Mouse (Mus musculus): ENCODE data around the gene Inf2. TPM values are rescaled to one million over a fixed set of nuclear protein-coding genes. Genes with fewer than 3 reads are reported as not detected.

Inf2 gene
- polyA plus RNA-seq, 1 experiment from 2014 or later, result 5.5 TPM

GRCm38 (mm10) chr12:112620354-112621061 lies 31.9 kb downstream of the Inf2 start:
- Histone ChIP-seq H3K4me2 (replicated peaks) (peak overlapping the region; percentile 98), H3K36me3 (no peaks in the 10 kb centered on the region), H3K4me1 (peaks cover 44% of the 10 kb centered on the region), H3K27ac (no peak overlapping the region), H3K27me3 (peaks cover 31% of the 10 kb centered on the region), H3K9ac (peak overlapping the region; percentile 74), H3K4me3 (peak overlapping the region; percentile 57), H3K9me3 (no peaks in the 10 kb centered on the region)
- 0 out of 2 replicates have a peak, but pooled peaks have one; percentile 7 for ATAC-seq (ENCODE audit: low FRiP score, low read depth)
- 12% methylated on average over 16 of the region's 16 CpGs for WGBS

GRCm38 (mm10) chr12:112621900-112622299 lies 33.3 kb downstream of the Inf2 start:
- no peak overlapping the region for H3K4me2 ChIP-seq (replicated peaks)
- no peak overlapping the region for H3K27ac ChIP-seq
- no peaks in the 10 kb centered on the region for H3K9me3 ChIP-seq
- H3K36me3 ChIP-seq, result no peaks in the 10 kb centered on the region
- H3K27me3 ChIP-seq, result peaks cover 31% of the 10 kb centered on the region
- H3K4me1 ChIP-seq, result peaks cover 44% of the 10 kb centered on the region
- no peak for ATAC-seq (ENCODE audit: low FRiP score, low read depth)
- 86% methylated on average over 3 of the region's 3 CpGs for WGBS
- H3K9ac ChIP-seq, result no peak overlapping the region
- H3K4me3 ChIP-seq, result no peak overlapping the region

- no peaks in the 10 kb centered on the region for H3K36me3 ChIP-seq
- no peak overlapping the region for H3K9ac ChIP-seq
- H3K4me2 ChIP-seq (replicated peaks), result no peak overlapping the region
- ATAC-seq (ENCODE audit: low FRiP score, low read depth), result no peak
- H3K4me1 ChIP-seq, result peaks cover 37% of the 10 kb centered on the region
- H3K9me3 ChIP-seq, result no peaks in the 10 kb centered on the region
- 24% methylated on average over 2 of the region's 2 CpGs for WGBS
- peaks cover 30% of the 10 kb centered on the region for H3K27me3 ChIP-seq
- H3K27ac ChIP-seq, result no peak overlapping the region
- H3K4me3 ChIP-seq, result no peak overlapping the region
Observed at GRCm38 (mm10) chr12:112623742-112624141, 35.2 kb downstream of the Inf2 start.

- Histone ChIP-seq H3K36me3 (no peaks in the 10 kb centered on the region), H3K9me3 (no peaks in the 10 kb centered on the region), H3K4me1 (peaks cover 26% of the 10 kb centered on the region), H3K9ac (no peak overlapping the region), H3K4me3 (no peak overlapping the region), H3K27ac (no peak overlapping the region), H3K4me2 (replicated peaks) (no peak overlapping the region), H3K27me3 (peaks cover 12% of the 10 kb centered on the region)
- 86% methylated on average over 4 of the region's 4 CpGs for WGBS
- no peak for ATAC-seq (ENCODE audit: low FRiP score, low read depth)
Observed at GRCm38 (mm10) chr12:112625700-112626099, 37.1 kb downstream of the Inf2 start.

GRCm38 (mm10) chr12:112626455-112626854 lies 37.9 kb downstream of the Inf2 start:
- no peak overlapping the region for H3K4me2 ChIP-seq (replicated peaks)
- WGBS, result 68% methylated on average over 6 of the region's 6 CpGs
- no peak overlapping the region for H3K9ac ChIP-seq
- no peak for ATAC-seq (ENCODE audit: low FRiP score, low read depth)
- peaks cover 24% of the 10 kb centered on the region for H3K4me1 ChIP-seq
- no peaks in the 10 kb centered on the region for H3K9me3 ChIP-seq
- H3K27ac ChIP-seq, result no peak overlapping the region
- H3K27me3 ChIP-seq, result peaks cover 5% of the 10 kb centered on the region
- no peak overlapping the region for H3K4me3 ChIP-seq
- no peaks in the 10 kb centered on the region for H3K36me3 ChIP-seq

- Histone ChIP-seq H3K4me3 (no peak overlapping the region), H3K36me3 (no peaks in the 10 kb centered on the region), H3K4me2 (replicated peaks) (no peak overlapping the region), H3K27me3 (no peaks in the 10 kb centered on the region), H3K27ac (no peak overlapping the region), H3K4me1 (peaks cover 24% of the 10 kb centered on the region), H3K9me3 (no peaks in the 10 kb centered on the region), H3K9ac (no peak overlapping the region)
- no peak for ATAC-seq (ENCODE audit: low FRiP score, low read depth)
- WGBS, result 60% methylated on average over 7 of the region's 7 CpGs
Observed at GRCm38 (mm10) chr12:112627097-112627881, 38.7 kb downstream of the Inf2 start.

- Histone ChIP-seq H3K36me3 (no peaks in the 10 kb centered on the region), H3K9ac (no peak overlapping the region), H3K27me3 (no peaks in the 10 kb centered on the region), H3K4me2 (replicated peaks) (no peak overlapping the region), H3K4me1 (peaks cover 20% of the 10 kb centered on the region), H3K9me3 (no peaks in the 10 kb centered on the region), H3K27ac (peak overlapping the region; percentile 33; the same call in 1 of the 2 replicates), H3K4me3 (no peak overlapping the region)
- no peak for ATAC-seq (ENCODE audit: low FRiP score, low read depth)
- WGBS, result 77% methylated on average over 6 of the region's 6 CpGs
Observed at GRCm38 (mm10) chr12:112628197-112628596, 39.6 kb downstream of the Inf2 start.

GRCm38 (mm10) chr12:112628928-112629721 lies 40.5 kb downstream of the Inf2 start:
- 37% methylated on average over 19 of the region's 19 CpGs for WGBS
- no peaks in the 10 kb centered on the region for H3K27me3 ChIP-seq
- no peaks in the 10 kb centered on the region for H3K36me3 ChIP-seq
- peak; percentile 73 for ATAC-seq (ENCODE audit: low FRiP score, low read depth)
- peak overlapping the region; percentile 55 for H3K4me2 ChIP-seq (replicated peaks)
- no peaks in the 10 kb centered on the region for H3K9me3 ChIP-seq
- H3K4me1 ChIP-seq, result peaks cover 15% of the 10 kb centered on the region
- peak overlapping the region; percentile 25; the same call in 1 of the 2 replicates for H3K9ac ChIP-seq
- H3K27ac ChIP-seq, result peak overlapping the region; percentile 33; the same call in 1 of the 2 replicates
- peak overlapping the region; percentile 32 for H3K4me3 ChIP-seq

- H3K4me1 ChIP-seq, result peaks cover 15% of the 10 kb centered on the region
- no peak overlapping the region for H3K4me2 ChIP-seq (replicated peaks)
- H3K9ac ChIP-seq, result no peak overlapping the region
- H3K27me3 ChIP-seq, result no peaks in the 10 kb centered on the region
- H3K36me3 ChIP-seq, result no peaks in the 10 kb centered on the region
- no peak overlapping the region for H3K4me3 ChIP-seq
- no peak overlapping the region for H3K27ac ChIP-seq
- ATAC-seq (ENCODE audit: low FRiP score, low read depth), result no peak
- 84% methylated on average over 12 of the region's 12 CpGs for WGBS
- H3K9me3 ChIP-seq, result no peaks in the 10 kb centered on the region
Observed at GRCm38 (mm10) chr12:112630029-112630428, 41.4 kb downstream of the Inf2 start.

- Histone ChIP-seq H3K27ac (no peak overlapping the region), H3K27me3 (no peaks in the 10 kb centered on the region), H3K9me3 (no peaks in the 10 kb centered on the region), H3K4me2 (replicated peaks) (no peak overlapping the region), H3K9ac (no peak overlapping the region), H3K36me3 (no peaks in the 10 kb centered on the region), H3K4me3 (no peak overlapping the region), H3K4me1 (peaks cover 15% of the 10 kb centered on the region)
- WGBS, result 82% methylated on average over 5 of the region's 5 CpGs
- no peak for ATAC-seq (ENCODE audit: low FRiP score, low read depth)
Observed at GRCm38 (mm10) chr12:112630796-112631195, 42.2 kb downstream of the Inf2 start.

GRCm38 (mm10) chr12:112631472-112631871 lies 42.9 kb downstream of the Inf2 start:
- Histone ChIP-seq H3K4me1 (peaks cover 15% of the 10 kb centered on the region), H3K27ac (no peak overlapping the region)
- WGBS, result 24% methylated on average over 1 of the region's 1 CpGs

More at GRCm38 (mm10) chr12:112631472-112631871, 42.9 kb downstream of the Inf2 start:
- no peak overlapping the region for H3K4me3 ChIP-seq
- no peak for ATAC-seq (ENCODE audit: low FRiP score, low read depth)
- H3K4me2 ChIP-seq (replicated peaks), result no peak overlapping the region
- H3K9me3 ChIP-seq, result no peaks in the 10 kb centered on the region
- H3K36me3 ChIP-seq, result no peaks in the 10 kb centered on the region
- no peaks in the 10 kb centered on the region for H3K27me3 ChIP-seq
- H3K9ac ChIP-seq, result no peak overlapping the region
